Mouse (Mus musculus) MEL-GATA-1-ER (cell line): ENCODE measurements around the gene Wipf3.
A peak's percentile ranks its signal among the peaks of the same experiment; 100 is the strongest.

Source experiments
- DNase-seq: peaks from one replicate; pipeline ENCODE4 v3.0.0-alpha.2; 2012; ENCODE audit warnings: low read depth; ENCODE audit errors: extremely low read depth

Gene Wipf3

GRCm38 (mm10) chr6:54429447-54430194 is at the start of gene Wipf3:
Gene Wipf3 (plus strand): TSS chr6:54429603.
- no peak for DNase-seq

GRCm38 (mm10) chr6:54382636-54383035 is 46.8 kb upstream of the Wipf3 start:
- DNase-seq = no peak

GRCm38 (mm10) chr6:54383893-54384524 is 45.4 kb upstream of the Wipf3 start:
- no peak for DNase-seq

- no peak for DNase-seq
Measured at GRCm38 (mm10) chr6:54384777-54385176, 44.6 kb upstream of the Wipf3 start.

GRCm38 (mm10) chr6:54386429-54386828 is 43.0 kb upstream of the Wipf3 start:
- no peak for DNase-seq

- no peak for DNase-seq
Measured at GRCm38 (mm10) chr6:54387044-54387443, 42.4 kb upstream of the Wipf3 start.

GRCm38 (mm10) chr6:54387751-54388150 is 41.7 kb upstream of the Wipf3 start:
- no peak for DNase-seq

GRCm38 (mm10) chr6:54388690-54389275 is 40.6 kb upstream of the Wipf3 start:
- DNase-seq = no peak

- DNase-seq = peak; percentile 6
Measured at GRCm38 (mm10) chr6:54391765-54392164, 37.6 kb upstream of the Wipf3 start.

GRCm38 (mm10) chr6:54393886-54394285 is 35.5 kb upstream of the Wipf3 start:
- DNase-seq = no peak

GRCm38 (mm10) chr6:54399194-54399923 is 30.0 kb upstream of the Wipf3 start:
- no peak for DNase-seq

- DNase-seq = no peak
Measured at GRCm38 (mm10) chr6:54401503-54401902, 27.9 kb upstream of the Wipf3 start.

- DNase-seq = no peak
Measured at GRCm38 (mm10) chr6:54404916-54405315, 24.5 kb upstream of the Wipf3 start.

- no peak for DNase-seq
Measured at GRCm38 (mm10) chr6:54406116-54406515, 23.3 kb upstream of the Wipf3 start.

GRCm38 (mm10) chr6:54409271-54409670 is 20.1 kb upstream of the Wipf3 start:
- DNase-seq = no peak

GRCm38 (mm10) chr6:54410451-54410850 is 19.0 kb upstream of the Wipf3 start:
- no peak for DNase-seq

- no peak for DNase-seq
Measured at GRCm38 (mm10) chr6:54411591-54411990, 17.8 kb upstream of the Wipf3 start.

- DNase-seq = no peak
Measured at GRCm38 (mm10) chr6:54412879-54413278, 16.5 kb upstream of the Wipf3 start.

- no peak for DNase-seq
Measured at GRCm38 (mm10) chr6:54425230-54425629, 4.2 kb upstream of the Wipf3 start.

GRCm38 (mm10) chr6:54428850-54429446 is 455 bp upstream of the Wipf3 start:
- no peak for DNase-seq

- DNase-seq = no peak
Measured at GRCm38 (mm10) chr6:54430221-54430620, 818 bp downstream of the Wipf3 start.

GRCm38 (mm10) chr6:54431761-54432160 is 2.4 kb downstream of the Wipf3 start:
- DNase-seq = no peak
